Mouse (Mus musculus): ENCODE results near the gene Htr1d. TPM values are rescaled to one million over a fixed set of nuclear protein-coding genes. Genes with fewer than 3 reads are reported as not detected.

The Htr1d gene
- total and polyA plus RNA-seq, 3 experiments, result not detected

- Histone ChIP-seq H3K9ac (ENCODE audit: control insufficient read depth, low read depth, low read length, poor library complexity, severe bottlenecking) (no peak overlapping the region), H3K36me3 (ENCODE audit: control insufficient read depth in 1 of 2, insufficient read depth in 2 of 2, low read length in 2 of 2) (peaks cover 0 to 6% of the 10 kb centered on the region in 2 experiments; a peak in 2 of 4 replicates), H3K4me1 (ENCODE audit: control insufficient read depth in 1 of 2, insufficient read depth in 2 of 2, low read length in 2 of 2) (peaks cover 0 to 14% of the 10 kb centered on the region in 2 experiments; a peak in 3 of 4 replicates), H3K27me3 (ENCODE audit: control insufficient read depth in 1 of 2, insufficient read depth in 2 of 2, low read length in 2 of 2) (no peaks in the 10 kb centered on the region), H3K79me2 (ENCODE audit: control insufficient read depth, insufficient read depth, low read length, poor library complexity) (peaks cover 7% of the 10 kb centered on the region; the same call in 1 of the 2 replicates), H3K4me3 (ENCODE audit: control insufficient read depth in 1 of 2, insufficient read depth in 1 of 2, low read depth in 2 of 2, low read length in 2 of 2) (no peak overlapping the region), H3K27ac (ENCODE audit: control insufficient read depth, low read depth, low read length) (no peak overlapping the region), H3K9me3 (replicated peaks; ENCODE audit: insufficient read depth, low read length) (no peaks in the 10 kb centered on the region)
- no peak for DNase-seq (ENCODE audit: low read depth, low spot score)
- no peak for TF ChIP-seq POLR2AphosphoS2 (IDR thresholded peaks at IDR 0.05; ENCODE audit: low read length)
- TF ChIP-seq MAFK (IDR thresholded peaks at IDR 0.05; ENCODE audit: borderline replicate concordance, low read depth, low read length), result no peak
- no peak for TF ChIP-seq USF2 (IDR thresholded peaks at IDR 0.05; ENCODE audit: borderline replicate concordance in 1 of 2, insufficient read depth in 1 of 2, low read depth in 1 of 2, low read length in 2 of 2)
- no peak for TF ChIP-seq KAT2A (conservative IDR thresholded peaks at IDR 0.05; ENCODE audit: low read depth, low read length)
- TF ChIP-seq BHLHE40 (IDR thresholded peaks at IDR 0.05; ENCODE audit: borderline replicate concordance, low read depth, low read length), result no peak
- no peak for TF ChIP-seq NRF1 (IDR thresholded peaks at IDR 0.05; ENCODE audit: insufficient read depth, low read depth, low read length, poor library complexity, severe bottlenecking)
- TF ChIP-seq MEF2A (IDR thresholded peaks at IDR 0.05; ENCODE audit: extremely low read depth, insufficient replicate concordance, low read depth, low read length, poor library complexity, severe bottlenecking), result no peak
- TF ChIP-seq TAL1 (IDR thresholded peaks at IDR 0.05; ENCODE audit: low read length), result no peak
- no peak for TF ChIP-seq SIN3A (IDR thresholded peaks at IDR 0.05; ENCODE audit: low read length)
- TF ChIP-seq RCOR1 (IDR thresholded peaks at IDR 0.05; ENCODE audit: low read depth, low read length), result no peak
- TF ChIP-seq NELFE (IDR thresholded peaks at IDR 0.05; ENCODE audit: low read depth, low read length), result no peak
- TF ChIP-seq MAX (IDR thresholded peaks at IDR 0.05; ENCODE audit: low read length), result no peak
These were observed 35.0 kb downstream of the Htr1d start for GRCm38 (mm10) chr4:136458276-136458675.

- DNase-seq (ENCODE audit: low read depth, low spot score), result no peak
- Histone ChIP-seq H3K79me2 (ENCODE audit: control insufficient read depth, insufficient read depth, low read length, poor library complexity) (peaks cover 7% of the 10 kb centered on the region; the same call in 1 of the 2 replicates), H3K27me3 (ENCODE audit: control insufficient read depth in 1 of 2, insufficient read depth in 2 of 2, low read length in 2 of 2) (no peaks in the 10 kb centered on the region), H3K27ac (ENCODE audit: control insufficient read depth, low read depth, low read length) (no peak overlapping the region), H3K4me3 (ENCODE audit: control insufficient read depth in 1 of 2, insufficient read depth in 1 of 2, low read depth in 2 of 2, low read length in 2 of 2) (no peak overlapping the region), H3K36me3 (ENCODE audit: control insufficient read depth in 1 of 2, insufficient read depth in 2 of 2, low read length in 2 of 2) (peaks cover 0 to 7% of the 10 kb centered on the region in 2 experiments; a peak in 2 of 4 replicates), H3K9me3 (replicated peaks; ENCODE audit: insufficient read depth, low read length) (no peaks in the 10 kb centered on the region), H3K9ac (ENCODE audit: control insufficient read depth, low read depth, low read length, poor library complexity, severe bottlenecking) (no peak overlapping the region), H3K4me1 (ENCODE audit: control insufficient read depth in 1 of 2, insufficient read depth in 2 of 2, low read length in 2 of 2) (peaks cover 0 to 18% of the 10 kb centered on the region in 2 experiments; a peak in 3 of 4 replicates)
- no peak for TF ChIP-seq UBTF (IDR thresholded peaks at IDR 0.05; ENCODE audit: borderline replicate concordance, insufficient read depth, low read depth, low read length)
- no peak for TF ChIP-seq USF1 (IDR thresholded peaks at IDR 0.05; ENCODE audit: low read depth, low read length)
- no peak for TF ChIP-seq ZNF384 (IDR thresholded peaks at IDR 0.05; ENCODE audit: low read depth, low read length)
These were observed 35.9 kb downstream of the Htr1d start for GRCm38 (mm10) chr4:136459210-136459609.
